Comparison of ENCODE assay signal across 29 mouse cellular contexts in genomic region chr14:51053176-51053575, GRCm38 (mm10). TPM values are rescaled to one million over a fixed set of nuclear protein-coding genes. Genes with fewer than 3 reads are reported as not detected.
"Had no signal": no experiment of that assay in that cellular context is flagged by ENCODE, and none has a peak within 500 bp of the region (broad histone marks: within the 10 kb centered on the region; RNA-seq: fewer than 3 reads in every experiment).

No protein-coding gene starts in this region.

- H3K36me3 ChIP-seq: heart, embryonic 10.5 days; heart, embryonic 12.5 days; hindbrain, embryonic 10.5 days; hindbrain, embryonic 12.5 days; intestine, embryonic 15.5 days; limb, embryonic 10.5 days; limb, embryonic 12.5 days; liver, embryonic 13.5 days; liver, embryonic 15.5 days had no signal

- H3K27me3 ChIP-seq: heart, embryonic 12.5 days; hindbrain, embryonic 12.5 days; intestine, embryonic 15.5 days; limb, embryonic 12.5 days; liver, embryonic 13.5 days; liver, embryonic 15.5 days had no signal

- H3K9ac ChIP-seq: forebrain, postnatal 0 days; heart, embryonic 12.5 days; hindbrain, embryonic 12.5 days; hindbrain, embryonic 14.5 days; intestine, embryonic 15.5 days; limb, embryonic 12.5 days; liver, embryonic 13.5 days; liver, embryonic 15.5 days had no signal

- ATAC-seq: forebrain, postnatal 0 days; hindbrain, embryonic 16.5 days; inflammation-experienced regulatory T-cells, adult 6 months; intestine, embryonic 15.5 days; intestine, postnatal 0 days had no signal

- H3K4me2 ChIP-seq: heart, embryonic 12.5 days; hindbrain, embryonic 12.5 days; hindbrain, embryonic 14.5 days; intestine, embryonic 15.5 days; limb, embryonic 12.5 days; liver, embryonic 11.5 days; liver, embryonic 13.5 days; liver, embryonic 15.5 days had no signal

- DNase-seq: forebrain, postnatal 0 days; gastrocnemius, postnatal 14 days; gastrocnemius, postnatal 36 days; heart, adult 18-20 months; heart, postnatal 10 days; heart, postnatal 4 days; kidney, adult 2 months; kidney, postnatal 14 days; kidney, postnatal 4 days; liver; liver, embryonic 13.5 days had no signal

- H3K27ac ChIP-seq: heart, embryonic 10.5 days; hindbrain, embryonic 10.5 days; hindbrain, embryonic 12.5 days; hindbrain, embryonic 14.5 days; intestine, embryonic 15.5 days; layer of hippocampus, adult 2 months; left cerebral cortex, adult 2 months; limb, embryonic 10.5 days; limb, embryonic 12.5 days; liver, embryonic 13.5 days; liver, embryonic 15.5 days had no signal

- H3K4me3 ChIP-seq: heart, embryonic 10.5 days; heart, embryonic 12.5 days; hindbrain, embryonic 10.5 days; hindbrain, embryonic 12.5 days; intestine, embryonic 15.5 days; layer of hippocampus, adult 2 months; left cerebral cortex, adult 2 months; limb, embryonic 10.5 days; limb, embryonic 12.5 days; liver, embryonic 13.5 days; liver, embryonic 15.5 days had no signal

- H3K9me3 ChIP-seq: heart, embryonic 10.5 days; heart, embryonic 12.5 days; hindbrain, embryonic 10.5 days; hindbrain, embryonic 12.5 days; intestine, embryonic 15.5 days; limb, embryonic 10.5 days; limb, embryonic 12.5 days; liver, embryonic 13.5 days; liver, embryonic 15.5 days had no signal

RNA-seq across cellular contexts. Expression of gene Rnase11, which starts 3.2 kb away (rescaled TPM):
- polyA plus RNA-seq: forebrain, postnatal 0 days; heart, embryonic 10.5 days; heart, embryonic 12.5 days; heart, embryonic 14.5 days; heart, embryonic 16.5 days; hindbrain, embryonic 10.5 days; hindbrain, embryonic 12.5 days; hindbrain, embryonic 14.5 days; hindbrain, embryonic 16.5 days; inflammation-experienced regulatory T-cells, adult 6 months; intestine, embryonic 15.5 days; intestine, postnatal 0 days; kidney, adult 2 months; limb, embryonic 10.5 days; limb, embryonic 12.5 days; limb, embryonic 14.5 days; liver, embryonic 11.5 days; liver, embryonic 13.5 days; liver, embryonic 15.5 days had no signal

RNA-seq across cellular contexts. Expression of gene Rnase12, which starts 4.3 kb away (rescaled TPM):
- polyA plus RNA-seq: forebrain, postnatal 0 days; heart, embryonic 16.5 days; hindbrain, embryonic 10.5 days; hindbrain, embryonic 12.5 days; hindbrain, embryonic 14.5 days; hindbrain, embryonic 16.5 days; inflammation-experienced regulatory T-cells, adult 6 months; kidney, adult 2 months; limb, embryonic 10.5 days; limb, embryonic 12.5 days had no signal

RNA-seq across cellular contexts. Expression of gene Rnase9, which starts 11.5 kb away (rescaled TPM):
- polyA plus RNA-seq: forebrain, postnatal 0 days; heart, embryonic 10.5 days; heart, embryonic 12.5 days; heart, embryonic 14.5 days; heart, embryonic 16.5 days; hindbrain, embryonic 10.5 days; hindbrain, embryonic 12.5 days; hindbrain, embryonic 14.5 days; hindbrain, embryonic 16.5 days; inflammation-experienced regulatory T-cells, adult 6 months; intestine, embryonic 15.5 days; intestine, postnatal 0 days; kidney, adult 2 months; limb, embryonic 10.5 days; limb, embryonic 12.5 days; limb, embryonic 14.5 days; liver, embryonic 11.5 days; liver, embryonic 13.5 days; liver, embryonic 15.5 days had no signal

RNA-seq across cellular contexts. Expression of gene Olfr750, which starts 21.1 kb away (rescaled TPM):
- polyA plus RNA-seq: heart, embryonic 10.5 days; heart, embryonic 12.5 days; heart, embryonic 14.5 days; heart, embryonic 16.5 days; hindbrain, embryonic 12.5 days; hindbrain, embryonic 14.5 days; intestine, embryonic 15.5 days; intestine, postnatal 0 days; kidney, adult 2 months; limb, embryonic 10.5 days; limb, embryonic 12.5 days; limb, embryonic 14.5 days; liver, embryonic 11.5 days; liver, embryonic 13.5 days; liver, embryonic 15.5 days had no signal
